Mouse (Mus musculus): ENCODE results near the gene Chst3. TPM values are rescaled to one million over a fixed set of nuclear protein-coding genes. Genes with fewer than 3 reads are reported as not detected.
A peak's percentile ranks its signal among the peaks of the same experiment; 100 is the strongest.

Gene Chst3
- total and polyA plus RNA-seq, 3 experiments = 4.4 to 12.2 (median 7.5) TPM

GRCm38 (mm10) chr10:60168960-60169359 lies 50.1 kb downstream of the Chst3 start (continued):
- TF ChIP-seq MXI1 (IDR thresholded peaks at IDR 0.05; ENCODE audit: low read depth, low read length) = no peak
- peak; percentile 69 for TF ChIP-seq CHD2 (IDR thresholded peaks at IDR 0.05; ENCODE audit: low read length)
- TF ChIP-seq USF2 (conservative IDR thresholded peaks at IDR 0.05; ENCODE audit: low read depth, low read length) = no peak
- TF ChIP-seq IRF4 (IDR thresholded peaks at IDR 0.05; ENCODE audit: low read depth, low read length) = peak; percentile 73; the same call in 1 of the 2 replicates

GRCm38 (mm10) chr10:60168306-60168705 lies 50.8 kb downstream of the Chst3 start:
- H3K79me2 ChIP-seq (replicated peaks; ENCODE audit: control insufficient read depth, extremely low read depth, insufficient read depth, poor library complexity, severe bottlenecking) = no peaks in the 10 kb centered on the region
- dilution Hi-C loops (cut with MboI; ENCODE audit: extremely low pct_ligation_motif_present, extremely low pct_unique_long_range_greater_than_20kb, low sequenced_read_pairs) (no loop called here), in situ Hi-C loops (cut with MboI; ENCODE audit: low pct_ligation_motif_present, low pct_unique_long_range_greater_than_20kb, low sequenced_read_pairs) (no loop called here)
- no peaks in the 10 kb centered on the region for H3K27me3 ChIP-seq (replicated peaks)
- peak overlapping the region; percentile 55; the same call in 1 of the 2 replicates for H3K4me2 ChIP-seq (ENCODE audit: insufficient read depth, low read depth, poor library complexity, severe bottlenecking)
- peaks cover 40 to 78% of the 10 kb centered on the region in 2 experiments for H3K4me1 ChIP-seq (ENCODE audit: control insufficient read depth in 1 of 2, insufficient read depth in 2 of 2)
- peak overlapping the region; percentile 99 for H3K27ac ChIP-seq (ENCODE audit: insufficient read depth, low read depth)
- H3K4me3 ChIP-seq (replicated peaks in 1 of 3; ENCODE audit: low read depth in 2 of 3, low read length in 2 of 3, poor library complexity in 1 of 3) = peak overlapping the region in 2 of 3 experiments; percentile 29 to 31
- H3K9me3 ChIP-seq (replicated peaks; ENCODE audit: low read length) = peaks cover 24% of the 10 kb centered on the region
- H3K9ac ChIP-seq (ENCODE audit: insufficient read depth, low read depth) = no peak overlapping the region
- peaks cover 0 to 10% of the 10 kb centered on the region in 2 experiments for H3K36me3 ChIP-seq (replicated peaks in 1 of 2; ENCODE audit: control insufficient read depth in 1 of 2, insufficient read depth in 1 of 2, low read length in 1 of 2)
- peak; percentile 96 for DNase-seq (ENCODE audit: extremely low read depth)
- TF ChIP-seq ZC3H11A (IDR thresholded peaks at IDR 0.05; ENCODE audit: low read depth, low read length) (no peak), POLR2A (IDR thresholded peaks at IDR 0.05; ENCODE audit: low read depth, low read length) (no peak; the same call in 1 of the 2 replicates), TCF12 (IDR thresholded peaks at IDR 0.05; ENCODE audit: low read depth, low read length) (peak; percentile 99), JUND (conservative IDR thresholded peaks at IDR 0.05; ENCODE audit: low read depth, low read length) (peak; percentile 61; the same call in 1 of the 2 replicates), CTCF (conservative IDR thresholded peaks at IDR 0.05 in 1 of 2, IDR thresholded peaks at IDR 0.05 in 1 of 2; ENCODE audit: low read depth in 2 of 2, low read length in 2 of 2) (no peak), SIN3A (IDR thresholded peaks at IDR 0.05; ENCODE audit: low read length) (peak; percentile 43), JUN (IDR thresholded peaks at IDR 0.05; ENCODE audit: insufficient read depth, low read depth, low read length) (peak; percentile 75), KAT2A (IDR thresholded peaks at IDR 0.05; ENCODE audit: insufficient replicate concordance, low read length) (no peak), BHLHE40 (IDR thresholded peaks at IDR 0.05; ENCODE audit: low read depth, low read length) (peak; percentile 98), RAD21 (IDR thresholded peaks at IDR 0.05; ENCODE audit: low read depth, low read length) (no peak; the same call in 1 of the 2 replicates), UBTF (IDR thresholded peaks at IDR 0.05; ENCODE audit: low read depth, low read length) (no peak), TBP (conservative IDR thresholded peaks at IDR 0.05; ENCODE audit: low read depth, low read length) (no peak), MAFK (IDR thresholded peaks at IDR 0.05; ENCODE audit: insufficient replicate concordance, low read length) (peak; percentile 84), NRF1 (IDR thresholded peaks at IDR 0.05; ENCODE audit: low read depth, low read length) (no peak), IRF4 (IDR thresholded peaks at IDR 0.05; ENCODE audit: low read depth, low read length) (peak; percentile 89), ZKSCAN1 (IDR thresholded peaks at IDR 0.05; ENCODE audit: borderline replicate concordance, low read depth, low read length) (no peak), ETS1 (conservative IDR thresholded peaks at IDR 0.05; ENCODE audit: low read depth, low read length) (peak; percentile 95), SMC3 (IDR thresholded peaks at IDR 0.05; ENCODE audit: low read depth, low read length) (no peak), PAX5 (IDR thresholded peaks at IDR 0.05; ENCODE audit: low read length) (no peak), ELF1 (IDR thresholded peaks at IDR 0.05; ENCODE audit: low read depth, low read length) (no peak), E2F4 (IDR thresholded peaks at IDR 0.05; ENCODE audit: insufficient replicate concordance, low read depth, low read length) (peak; percentile 29; the same call in 1 of the 2 replicates), USF1 (IDR thresholded peaks at IDR 0.05; ENCODE audit: low read depth, low read length) (peak; percentile 59), EP300 (IDR thresholded peaks at IDR 0.05; ENCODE audit: low read length) (peak; percentile 99), GABPA (IDR thresholded peaks at IDR 0.05; ENCODE audit: insufficient replicate concordance, low read depth, low read length) (no peak), MYC (IDR thresholded peaks at IDR 0.05; ENCODE audit: low read depth, low read length) (peak; percentile 67; the same call in 1 of the 2 replicates), ZNF384 (IDR thresholded peaks at IDR 0.05; ENCODE audit: low read depth, low read length) (peak; percentile 80), POLR2AphosphoS2 (IDR thresholded peaks at IDR 0.05; ENCODE audit: low read depth, low read length) (no peak), MEF2A (IDR thresholded peaks at IDR 0.05; ENCODE audit: borderline replicate concordance, low read depth, low read length) (peak; percentile 99), CHD2 (IDR thresholded peaks at IDR 0.05; ENCODE audit: low read length) (peak; percentile 90), MXI1 (IDR thresholded peaks at IDR 0.05; ENCODE audit: low read depth, low read length) (no peak), USF2 (conservative IDR thresholded peaks at IDR 0.05; ENCODE audit: low read depth, low read length) (peak; percentile 60), NELFE (IDR thresholded peaks at IDR 0.05; ENCODE audit: low read depth, low read length) (no peak), HCFC1 (IDR thresholded peaks at IDR 0.05; ENCODE audit: low read depth, low read length) (no peak), ZMIZ1 (IDR thresholded peaks at IDR 0.05; ENCODE audit: low read depth, low read length) (no peak), MAX (IDR thresholded peaks at IDR 0.05; ENCODE audit: low read length) (no peak), MAZ (IDR thresholded peaks at IDR 0.05; ENCODE audit: low read depth, low read length) (0 out of 2 replicates have a peak, but pooled peaks have one; percentile 72), CHD1 (IDR thresholded peaks at IDR 0.05; ENCODE audit: low read depth, low read length) (no peak)
